Mouse (Mus musculus): ENCODE results near the gene Gm4952.

DNA sequence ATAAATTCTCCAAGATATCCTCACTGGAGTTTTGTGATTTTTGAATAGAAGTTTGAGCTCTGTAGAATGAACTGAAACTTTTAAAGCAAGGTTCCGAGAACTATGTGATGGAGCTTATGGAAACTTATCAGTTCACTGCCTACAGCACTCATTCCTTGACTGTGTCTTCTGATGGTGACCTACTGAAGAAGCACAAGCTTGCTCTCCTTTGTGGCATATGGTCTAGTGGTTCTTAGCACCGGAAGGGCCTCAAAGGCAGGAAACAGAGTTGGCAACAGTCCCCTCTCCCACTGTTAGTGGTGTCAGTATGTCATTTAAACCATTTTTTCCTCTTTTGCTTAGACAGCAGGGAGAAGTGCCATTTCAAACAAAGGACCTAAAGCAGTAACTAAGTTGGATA is 23.1 kb upstream of the Gm4952 start:
- TF ChIP-seq CTCF (IDR thresholded peaks at IDR 0.05; ENCODE audit: low read depth): no peak
- no peak for TF ChIP-seq EP300 (optimal IDR thresholded peaks at IDR 0.05)
